Mouse (Mus musculus) liver, embryonic 14.5 days (tissue): ENCODE results near the gene Tas2r108. TPM values are rescaled to one million over a fixed set of nuclear protein-coding genes. Genes with fewer than 3 reads are reported as not detected.

ENCODE experiments used
- ATAC-seq: fragments of 200-750 bp; cut with Nextera tagmentation; 2 replicates; pipeline ENCODE4 v1.8.0; 2017; ENCODE audit warnings: moderate number of reproducible peaks, mild to moderate bottlenecking, moderate library complexity; ENCODE audit not compliant: insufficient read depth
- DNase-seq, 3 experiments: peaks; one replicate each; pipeline ENCODE4 v3.0.0-alpha.2; 2012 to 2013; ENCODE audit warnings: low read depth in 3 of 3, low spot score in 3 of 3
- H3K27ac ChIP-seq: fragments of 300-500 bp; sonication (generic); 2 replicates; pipeline ENCODE4 v1.5.1; 2014; ENCODE audit warnings: moderate library complexity, mild to moderate bottlenecking, control low read depth, inconsistent platforms
- H3K27me3 ChIP-seq: fragments of 300-500 bp; sonication (generic); 2 replicates; pipeline ENCODE4 v1.6.1; 2014; ENCODE audit warnings: mild to moderate bottlenecking, low read length, moderate library complexity; ENCODE audit not compliant: control insufficient read depth, insufficient read depth
- H3K36me3 ChIP-seq: fragments of 300-500 bp; sonication (generic); replicated peaks from 2 replicates; pipeline ENCODE4 v1.6.1; 2014; ENCODE audit warnings: low read depth; ENCODE audit not compliant: control insufficient read depth, insufficient read depth
- H3K4me1 ChIP-seq, 2 experiments: fragments of 200-500 bp in 1 of 2; fragments of 300-500 bp in 1 of 2; sonication (generic) in 1 of 2; replicated peaks; 2 replicates each; pipeline ENCODE4 v1.6.1; 2012 to 2014; ENCODE audit warnings: antibody characterized with exemption in 1 of 2, inconsistent platforms in 1 of 2, low read length in 1 of 2; ENCODE audit not compliant: control insufficient read depth in 2 of 2, insufficient read depth in 2 of 2
- H3K4me2 ChIP-seq: fragments of 300-500 bp; sonication (generic); 2 replicates; pipeline ENCODE4 v1.6.1; 2014; ENCODE audit warnings: low read depth, mild to moderate bottlenecking, control low read depth, moderate library complexity
- H3K4me3 ChIP-seq, 2 experiments: fragments of 200-500 bp in 1 of 2; fragments of 300-500 bp in 1 of 2; sonication (generic) in 1 of 2; 2 replicates each; pipeline ENCODE4 v1.5.1; 2012 to 2014; ENCODE audit warnings: low read depth in 2 of 2, low read length in 2 of 2, mild to moderate bottlenecking in 2 of 2, control low read depth in 1 of 2, inconsistent platforms in 1 of 2, moderate library complexity in 1 of 2; ENCODE audit not compliant: insufficient read depth in 1 of 2
- H3K9ac ChIP-seq: fragments of 300-500 bp; sonication (generic); replicated peaks from 2 replicates; pipeline ENCODE4 v1.6.1; 2014; ENCODE audit warnings: mild to moderate bottlenecking, control low read depth, moderate library complexity
- H3K9me3 ChIP-seq: fragments of 300-500 bp; sonication (generic); 2 replicates; pipeline ENCODE4 v1.6.1; 2016; ENCODE audit warnings: low read length, mixed read lengths; ENCODE audit not compliant: control insufficient read depth
- CTCF ChIP-seq: IDR thresholded peaks from 2 replicates; pipeline ENCODE4 v1.5.1; 2016; ENCODE audit warnings: antibody characterized with exemption, low read depth, control low read depth
- EP300 ChIP-seq: IDR thresholded peaks from 2 replicates; pipeline ENCODE4 v1.6.1; 2016; ENCODE audit warnings: antibody characterized with exemption, low read depth
- WGBS: fragments of 180-500 bp; shearing (Covaris S2); extraction: QIAGEN DNeasy Blood & Tissue Kit; methylation state at CpG from one replicate; pipeline ENCODE4 v1.1.7; 2014; ENCODE audit not compliant: insufficient replicate concordance; 5-methylcytosine and 5-hydroxymethylcytosine counted together
- polyA plus RNA-seq, 2 experiments: library from polyadenylated mRNA; depleted of rRNA in 1 of 2; stranded (reverse) in 1 of 2; unstranded in 1 of 2; fragments of >200 nt; fragmentation: Nextera tagmentation in 1 of 2; extraction: Ambion mirVana in 1 of 2; gene quantifications; 2 replicates each; pipeline versions ENCODE4 v1.2.1 to v1.2.3; 2012 to 2014

Tas2r108 gene
- polyA plus RNA-seq, 2 experiments, result not detected

- Histone ChIP-seq H3K36me3 (no peaks in the 10 kb centered on the region), H3K9me3 (no peaks in the 10 kb centered on the region), H3K9ac (no peak within 1 kb of the TSS), H3K27ac (no peak within 1 kb of the TSS), H3K27me3 (no peaks in the 10 kb centered on the region), H3K4me1 (no peaks in the 10 kb centered on the region), H3K4me3 (no peak within 1 kb of the TSS), H3K4me2 (no peak within 1 kb of the TSS)
- 65% methylated on average over 1 of the region's 1 CpGs for WGBS
- no peak for TF ChIP-seq CTCF
- no peak for TF ChIP-seq EP300
- DNase-seq, result no peak
- no peak for ATAC-seq
Measured at GRCm38 (mm10) chr6:40519408-40519807, 26.1 kb downstream of the Tas2r108 start, which contains the start of gene Prss37. Prss37 (minus strand) TSS chr6:40519508.

Other genes starting within 250 kb of the Tas2r108 start
- gene Agk, start 168.4 kb upstream of the Tas2r108 start, polyA plus RNA-seq (2012; rRNA removed), result 6.3 and 7.5 TPM in 2 replicates
- gene Agk, start 168.4 kb upstream of the Tas2r108 start, polyA plus RNA-seq (2014; fragmentation: Nextera tagmentation; extraction: Ambion mirVana), result 12.0 and 12.6 TPM in 2 replicates
- 0.35 and 0.57 TPM in 2 replicates for gene E330009J07Rik, start 57.4 kb upstream of the Tas2r108 start, polyA plus RNA-seq (2012; rRNA removed)
- gene E330009J07Rik, start 57.4 kb upstream of the Tas2r108 start, polyA plus RNA-seq (2014; fragmentation: Nextera tagmentation; extraction: Ambion mirVana), result 0.67 and 2.7 TPM in 2 replicates
- not detected in 2 replicates for gene Wee2, start 54.4 kb upstream of the Tas2r108 start, polyA plus RNA-seq (2012; rRNA removed)
- gene Wee2, start 54.4 kb upstream of the Tas2r108 start, polyA plus RNA-seq (2014; fragmentation: Nextera tagmentation; extraction: Ambion mirVana), result not detected in 2 replicates
- gene Ssbp1, start 22.2 kb upstream of the Tas2r108 start, polyA plus RNA-seq (2012; rRNA removed), result 15.4 and 37.0 TPM in 2 replicates
- gene Ssbp1, start 22.2 kb upstream of the Tas2r108 start, polyA plus RNA-seq (2014; fragmentation: Nextera tagmentation; extraction: Ambion mirVana), result 68.5 and 75.1 TPM in 2 replicates
- not detected in 2 replicates for gene Tas2r137, start 2.3 kb upstream of the Tas2r108 start, polyA plus RNA-seq (2012; rRNA removed)
- gene Tas2r137, start 2.3 kb upstream of the Tas2r108 start, polyA plus RNA-seq (2014; fragmentation: Nextera tagmentation; extraction: Ambion mirVana), result not detected in 2 replicates
- gene Prss37, start 26.0 kb downstream of the Tas2r108 start, polyA plus RNA-seq (2012; rRNA removed), result not detected in 2 replicates
- gene Prss37, start 26.0 kb downstream of the Tas2r108 start, polyA plus RNA-seq (2014; fragmentation: Nextera tagmentation; extraction: Ambion mirVana), result not detected in 2 replicates
- not detected in 2 replicates for gene Olfr461, start 61.5 kb downstream of the Tas2r108 start, polyA plus RNA-seq (2012; rRNA removed)
- gene Olfr461, start 61.5 kb downstream of the Tas2r108 start, polyA plus RNA-seq (2014; fragmentation: Nextera tagmentation; extraction: Ambion mirVana), result not detected in 2 replicates
- gene Olfr460, start 76.0 kb downstream of the Tas2r108 start, polyA plus RNA-seq (2012; rRNA removed), result 0.02 TPM in 1 of 2 replicates, not detected in the other
- gene Olfr460, start 76.0 kb downstream of the Tas2r108 start, polyA plus RNA-seq (2014; fragmentation: Nextera tagmentation; extraction: Ambion mirVana), result not detected in 2 replicates
- 1.5 and 3.0 TPM in 2 replicates for gene Clec5a, start 92.3 kb downstream of the Tas2r108 start, polyA plus RNA-seq (2012; rRNA removed)
- gene Clec5a, start 92.3 kb downstream of the Tas2r108 start, polyA plus RNA-seq (2014; fragmentation: Nextera tagmentation; extraction: Ambion mirVana), result 5.5 and 8.9 TPM in 2 replicates
- gene Tas2r138, start 119.8 kb downstream of the Tas2r108 start, polyA plus RNA-seq (2012; rRNA removed), result not detected in 2 replicates
- gene Tas2r138, start 119.8 kb downstream of the Tas2r108 start, polyA plus RNA-seq (2014; fragmentation: Nextera tagmentation; extraction: Ambion mirVana), result not detected in 2 replicates
- gene Mgam, start 135.3 kb downstream of the Tas2r108 start, polyA plus RNA-seq (2012; rRNA removed), result 1.3 and 1.4 TPM in 2 replicates
- gene Mgam, start 135.3 kb downstream of the Tas2r108 start, polyA plus RNA-seq (2014; fragmentation: Nextera tagmentation; extraction: Ambion mirVana), result 2.3 and 3.2 TPM in 2 replicates